Mouse (Mus musculus): ENCODE data around the gene Trp53tg5.

DNA sequence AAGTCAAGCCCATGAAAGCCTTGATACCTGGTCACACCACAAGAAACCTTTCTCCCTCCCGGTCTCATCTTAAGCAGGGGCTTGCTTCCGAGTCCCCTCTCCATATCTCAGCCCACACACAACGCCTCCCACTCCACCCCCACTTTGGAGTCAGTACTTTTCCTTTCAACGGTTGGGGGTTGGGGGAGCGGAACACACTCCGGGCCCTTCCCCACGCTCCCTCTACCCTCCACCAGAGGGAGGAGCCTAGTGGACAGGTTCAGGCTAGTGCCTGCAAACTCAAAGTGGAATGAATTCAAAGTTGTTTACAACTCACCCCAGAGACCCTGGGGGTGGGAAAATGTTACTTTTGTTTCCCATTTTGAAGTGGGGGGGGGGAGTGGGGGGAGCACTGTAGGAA is 42.8 kb downstream of the Trp53tg5 start:
- TF ChIP-seq CTCF (IDR thresholded peaks at IDR 0.05; ENCODE audit: control insufficient read depth, insufficient read depth, insufficient replicate concordance, low read depth, low read length) (no peak), POLR2A (IDR thresholded peaks at IDR 0.05; ENCODE audit: control insufficient read depth, low read depth, low read length) (no peak)
